Mouse (Mus musculus) retina, adult 2 months (tissue): ENCODE data around the gene Cwc25.
A peak's percentile ranks its signal among the peaks of the same experiment; 100 is the strongest.
"Not testable (repeated sequence)": the region's sequence is repeated elsewhere in the genome, so short reads cannot be mapped to it uniquely, and the experiment has no call there.

Experiments
- DNase-seq: peaks from one replicate; pipeline ENCODE4 v3.0.0-alpha.2; 2012; ENCODE audit warnings: low read depth, low spot score

Cwc25 gene

GRCm38 (mm10) chr11:97775808-97776496 lies 9.6 kb upstream of the Cwc25 start, which contains the start of gene 1700001P01Rik:
TSS of gene 1700001P01Rik (minus strand) at chr11:97775918.
- DNase-seq: no peak

GRCm38 (mm10) chr11:97775186-97775585 lies 8.8 kb upstream of the Cwc25 start:
- DNase-seq: no peak

- DNase-seq: no peak
These were observed 5.1 kb upstream of the Cwc25 start for GRCm38 (mm10) chr11:97771410-97771809.

- DNase-seq: no peak
These were observed 3.3 kb upstream of the Cwc25 start for GRCm38 (mm10) chr11:97769704-97770103.

GRCm38 (mm10) chr11:97761638-97762037 lies 4.7 kb downstream of the Cwc25 start:
- no peak for DNase-seq

GRCm38 (mm10) chr11:97758942-97759341 lies 7.4 kb downstream of the Cwc25 start:
- no peak for DNase-seq

- DNase-seq: no peak
These were observed 8.2 kb downstream of the Cwc25 start for GRCm38 (mm10) chr11:97758125-97758524.

- no peak for DNase-seq
These were observed 13.1 kb downstream of the Cwc25 start for GRCm38 (mm10) chr11:97753277-97753676.

GRCm38 (mm10) chr11:97748496-97748895 lies 17.9 kb downstream of the Cwc25 start:
- no peak for DNase-seq

GRCm38 (mm10) chr11:97747773-97748172 lies 18.6 kb downstream of the Cwc25 start:
- no peak for DNase-seq

GRCm38 (mm10) chr11:97745331-97745721 lies 21.0 kb downstream of the Cwc25 start:
- no peak for DNase-seq

GRCm38 (mm10) chr11:97744718-97745330 lies 21.5 kb downstream of the Cwc25 start:
- peak; percentile 98 for DNase-seq

GRCm38 (mm10) chr11:97744063-97744717 lies 22.2 kb downstream of the Cwc25 start, which contains the start of gene Pip4k2b:
TSS of gene Pip4k2b (minus strand) at chr11:97744704.
- no peak for DNase-seq

- DNase-seq: no peak
These were observed 22.9 kb downstream of the Cwc25 start for GRCm38 (mm10) chr11:97743423-97743822.

- DNase-seq: no peak
These were observed 23.8 kb downstream of the Cwc25 start for GRCm38 (mm10) chr11:97742591-97742990.

GRCm38 (mm10) chr11:97742157-97742556 lies 24.2 kb downstream of the Cwc25 start:
- no peak for DNase-seq

- DNase-seq: no peak
These were observed 26.2 kb downstream of the Cwc25 start for GRCm38 (mm10) chr11:97740190-97740589.

- DNase-seq: no peak
These were observed 27.2 kb downstream of the Cwc25 start for GRCm38 (mm10) chr11:97739155-97739554.

GRCm38 (mm10) chr11:97738703-97739102 lies 27.7 kb downstream of the Cwc25 start:
- no peak for DNase-seq

GRCm38 (mm10) chr11:97737600-97737999 lies 28.8 kb downstream of the Cwc25 start:
- no peak for DNase-seq

GRCm38 (mm10) chr11:97736645-97737044 lies 29.7 kb downstream of the Cwc25 start:
- DNase-seq: no peak

- not testable (repeated sequence) for DNase-seq
These were observed 31.5 kb downstream of the Cwc25 start for GRCm38 (mm10) chr11:97734810-97735209.

- DNase-seq: no peak
These were observed 32.7 kb downstream of the Cwc25 start for GRCm38 (mm10) chr11:97733689-97734088.
